Mouse (Mus musculus): Measurements from ENCODE around the gene St6galnac4. TPM values are rescaled to one million over a fixed set of nuclear protein-coding genes. Genes with fewer than 3 reads are reported as not detected.

St6galnac4 gene
- 10 to 100 TPM; 25.2 to 38.6 TPM for polyA plus RNA-seq (2017; shearing (Covaris generic))

GRCm38 (mm10) chr2:32586871-32587351 lies at the start of gene St6galnac4:
Gene St6galnac4, plus strand, starts transcription at chr2:32587095.
- ATAC-seq = peak; percentile 81

GRCm38 (mm10) chr2:32537360-32537905 lies 49.5 kb upstream of the St6galnac4 start:
- ATAC-seq = no peak

GRCm38 (mm10) chr2:32537941-32538340 lies 49.0 kb upstream of the St6galnac4 start:
- ATAC-seq = no peak

GRCm38 (mm10) chr2:32538461-32538860 lies 48.4 kb upstream of the St6galnac4 start:
- ATAC-seq = no peak

- no peak for ATAC-seq
Observed at GRCm38 (mm10) chr2:32539452-32539981, 47.4 kb upstream of the St6galnac4 start.

- ATAC-seq = no peak
Observed at GRCm38 (mm10) chr2:32541333-32541908, 45.5 kb upstream of the St6galnac4 start.

GRCm38 (mm10) chr2:32541986-32542573 lies 44.8 kb upstream of the St6galnac4 start:
- ATAC-seq = peak; percentile 88

- ATAC-seq = no peak
Observed at GRCm38 (mm10) chr2:32543031-32543449, 43.9 kb upstream of the St6galnac4 start.

GRCm38 (mm10) chr2:32546951-32547350 lies 39.9 kb upstream of the St6galnac4 start:
- no peak for ATAC-seq

GRCm38 (mm10) chr2:32547380-32547779 lies 39.5 kb upstream of the St6galnac4 start:
- no peak for ATAC-seq

GRCm38 (mm10) chr2:32547964-32548739 lies 38.7 kb upstream of the St6galnac4 start:
- ATAC-seq = peak; percentile 70

GRCm38 (mm10) chr2:32549171-32549570 lies 37.7 kb upstream of the St6galnac4 start:
- ATAC-seq = no peak

GRCm38 (mm10) chr2:32549764-32550163 lies 37.1 kb upstream of the St6galnac4 start:
- no peak for ATAC-seq

GRCm38 (mm10) chr2:32551236-32551635 lies 35.7 kb upstream of the St6galnac4 start:
- no peak for ATAC-seq

- ATAC-seq = peak; percentile 81
Observed at GRCm38 (mm10) chr2:32553592-32554148, 33.2 kb upstream of the St6galnac4 start.

- ATAC-seq = no peak
Observed at GRCm38 (mm10) chr2:32555484-32555883, 31.4 kb upstream of the St6galnac4 start.

GRCm38 (mm10) chr2:32556019-32556418 lies 30.9 kb upstream of the St6galnac4 start:
- no peak for ATAC-seq

GRCm38 (mm10) chr2:32559570-32559969 lies 27.3 kb upstream of the St6galnac4 start:
- ATAC-seq = no peak

- ATAC-seq = no peak
Observed at GRCm38 (mm10) chr2:32566536-32567063, 20.3 kb upstream of the St6galnac4 start.

- ATAC-seq = no peak
Observed at GRCm38 (mm10) chr2:32568149-32568548, 18.7 kb upstream of the St6galnac4 start.

- ATAC-seq = no peak
Observed at GRCm38 (mm10) chr2:32568941-32569340, 18.0 kb upstream of the St6galnac4 start.

Data from CD4-positive, CD25-positive, alpha-beta regulatory T cell, adult 4 months (primary cell).